Mouse (Mus musculus) stomach, postnatal 0 days (tissue): Measurements from ENCODE around the gene Hist1h2ae.

Source experiments
- CTCF ChIP-seq: IDR thresholded peaks from 2 replicates; pipeline ENCODE4 v1.5.1; 2016; ENCODE audit warnings: antibody characterized with exemption, low read depth, mild to moderate bottlenecking, moderate library complexity
- EP300 ChIP-seq: optimal IDR thresholded peaks from 2 replicates; pipeline ENCODE3; 2016; ENCODE audit warnings: antibody characterized with exemption

DNA sequence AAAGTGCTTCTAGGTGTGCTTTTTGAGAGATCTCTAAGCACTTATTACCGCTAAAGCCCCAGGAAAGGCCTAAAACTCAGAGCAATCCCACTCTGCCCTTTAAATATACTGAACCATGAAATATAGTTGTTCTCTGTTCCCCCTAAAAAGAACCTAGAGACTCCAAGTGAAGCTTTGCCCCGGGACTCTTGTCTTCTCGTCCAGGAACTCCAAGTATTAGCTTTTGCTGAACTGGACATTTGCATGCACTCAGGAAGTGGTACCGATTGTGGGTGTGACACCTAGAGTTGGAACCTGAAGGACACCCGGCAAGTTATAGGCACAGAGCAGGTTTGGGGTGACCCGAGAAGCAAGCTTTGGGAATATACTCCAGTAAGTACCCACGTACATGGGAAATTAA is 20.2 kb upstream of the Hist1h2ae start:
- TF ChIP-seq CTCF: no peak
- TF ChIP-seq EP300: no peak
